Mouse (Mus musculus) bone marrow, adult 2 months (tissue): ENCODE results near the gene Ctnnd1. TPM values are rescaled to one million over a fixed set of nuclear protein-coding genes. Genes with fewer than 3 reads are reported as not detected.

ENCODE experiments used
- H3K27ac ChIP-seq: fragments of 200-500 bp; 2 replicates; pipeline ENCODE4 v1.5.1; 2012; ENCODE audit warnings: low read depth, mild to moderate bottlenecking, control low read depth, inconsistent platforms, low read length; ENCODE audit not compliant: control insufficient read depth, poor library complexity, insufficient read depth
- H3K4me1 ChIP-seq: fragments of 200-500 bp; 2 replicates; pipeline ENCODE4 v1.6.1; 2011; ENCODE audit warnings: low read length; ENCODE audit not compliant: control insufficient read depth, insufficient read depth
- H3K4me3 ChIP-seq: fragments of 200-500 bp; replicated peaks from 2 replicates; pipeline ENCODE3; 2011; ENCODE audit warnings: mild to moderate bottlenecking, low read depth, low read length, control low read depth; ENCODE audit not compliant: control insufficient read depth
- CTCF ChIP-seq: fragments of 200-500 bp; IDR thresholded peaks from 2 replicates; pipeline ENCODE4 v1.5.1; 2011; ENCODE audit warnings: low read length, control low read depth; ENCODE audit not compliant: control insufficient read depth, insufficient read depth
- POLR2A ChIP-seq: fragments of 200-500 bp; IDR thresholded peaks from 2 replicates; pipeline ENCODE4 v1.6.1; 2011; ENCODE audit warnings: low read depth, mild to moderate bottlenecking, control low read depth, low read length, borderline replicate concordance; ENCODE audit not compliant: control insufficient read depth
- WGBS: fragments of 180-500 bp; shearing (Covaris S2); methylation state at CpG from one replicate; pipeline ENCODE4 v1.1.7; 2018; 5-methylcytosine and 5-hydroxymethylcytosine counted together
- polyA plus RNA-seq: library from polyadenylated mRNA; stranded (reverse); fragments of >200 nt; gene quantifications from 2 replicates; pipeline ENCODE4 v1.2.4, GENCODE M21; 2011; ENCODE audit warnings: low replicate concordance; ENCODE audit not compliant: missing spikeins, insufficient read depth, insufficient read length

The Ctnnd1 gene
- polyA plus RNA-seq, 1 experiment = 25.2 TPM

DNA sequence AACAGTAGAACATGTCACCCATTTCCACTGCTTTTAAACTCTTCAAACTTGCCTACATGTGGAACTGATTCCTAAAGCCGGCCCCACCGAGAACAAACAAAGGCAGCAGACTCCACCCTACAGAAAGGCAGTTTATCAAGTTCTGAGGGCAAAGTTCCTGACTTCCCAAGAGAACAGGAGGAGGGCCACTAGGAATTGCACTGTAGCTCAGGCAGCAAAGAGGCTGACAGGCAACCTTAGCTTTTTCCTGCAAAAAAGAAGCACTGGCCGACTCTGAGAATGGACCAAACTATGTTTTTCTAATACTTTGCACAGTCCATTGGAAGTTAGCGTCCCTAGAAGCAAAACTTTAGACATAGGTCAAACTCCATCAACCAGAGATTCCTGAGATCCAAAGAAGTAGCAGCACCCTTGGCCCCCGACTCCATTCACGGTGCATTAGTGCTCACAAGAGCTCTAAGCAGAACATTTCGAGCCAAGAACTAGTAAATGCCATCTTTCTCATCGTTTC lies 14.3 kb downstream of the Ctnnd1 start:
- TF ChIP-seq POLR2A (no peak), CTCF (no peak)
- H3K27ac ChIP-seq = no peak overlapping the region
- no peak overlapping the region for H3K4me3 ChIP-seq
- 83% methylated on average over 8 of the region's 8 CpGs for WGBS
- H3K4me1 ChIP-seq = peaks cover 2% of the 10 kb centered on the region

DNA sequence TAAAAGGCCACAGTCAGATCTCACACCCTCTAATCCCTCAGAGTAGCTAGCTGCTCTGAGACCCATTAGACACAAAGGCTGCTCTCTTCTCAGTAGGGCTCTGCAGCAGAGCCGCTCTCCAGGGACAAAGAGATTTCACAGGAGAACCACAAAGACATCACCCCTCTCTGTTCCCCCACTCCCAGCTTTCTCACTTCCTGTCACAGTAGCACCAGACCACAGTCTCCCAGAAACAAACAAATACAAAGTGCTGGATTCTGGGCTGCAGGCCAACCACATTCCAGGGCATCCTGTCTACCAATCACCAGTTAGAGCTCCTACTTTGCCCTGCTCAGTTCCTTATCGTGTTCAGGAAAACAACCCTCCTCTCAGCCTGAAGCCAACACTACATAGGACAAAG lies 15.0 kb downstream of the Ctnnd1 start:
- TF ChIP-seq CTCF = no peak
- TF ChIP-seq POLR2A = no peak
- Histone ChIP-seq H3K27ac (no peak overlapping the region), H3K4me3 (no peak overlapping the region), H3K4me1 (peaks cover 2% of the 10 kb centered on the region)
- 29% methylated on average over 2 of the region's 2 CpGs for WGBS

DNA sequence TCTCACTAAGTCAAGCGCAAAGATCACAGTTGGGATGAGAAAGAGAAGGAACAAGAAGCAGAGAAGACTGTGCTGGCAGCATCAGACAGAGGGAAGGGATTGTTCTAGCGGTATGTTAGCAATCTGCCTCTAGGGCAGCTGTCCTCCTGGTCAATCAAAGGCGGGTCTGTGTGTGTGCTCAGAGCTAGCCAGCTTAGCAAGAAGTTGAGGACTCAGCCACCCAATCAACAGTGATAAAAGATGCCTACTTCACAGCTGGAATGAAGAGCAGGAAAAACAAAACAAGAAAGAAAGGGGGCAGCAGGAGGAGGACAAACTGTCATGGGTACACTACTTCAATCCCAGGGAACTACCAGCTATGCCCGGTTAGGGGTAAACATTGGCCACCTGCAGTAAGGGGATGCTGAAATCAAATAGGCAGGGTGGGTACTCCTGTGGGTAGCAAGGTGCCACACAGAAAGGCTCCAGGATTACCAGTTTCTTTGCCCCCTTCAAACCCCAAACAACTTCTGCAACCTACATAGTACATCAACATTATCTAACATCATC lies 15.6 kb downstream of the Ctnnd1 start:
- Histone ChIP-seq H3K4me1 (peaks cover 2% of the 10 kb centered on the region), H3K27ac (no peak overlapping the region), H3K4me3 (no peak overlapping the region)
- 63% methylated on average over 4 of the region's 4 CpGs for WGBS
- TF ChIP-seq POLR2A = no peak
- TF ChIP-seq CTCF = no peak

DNA sequence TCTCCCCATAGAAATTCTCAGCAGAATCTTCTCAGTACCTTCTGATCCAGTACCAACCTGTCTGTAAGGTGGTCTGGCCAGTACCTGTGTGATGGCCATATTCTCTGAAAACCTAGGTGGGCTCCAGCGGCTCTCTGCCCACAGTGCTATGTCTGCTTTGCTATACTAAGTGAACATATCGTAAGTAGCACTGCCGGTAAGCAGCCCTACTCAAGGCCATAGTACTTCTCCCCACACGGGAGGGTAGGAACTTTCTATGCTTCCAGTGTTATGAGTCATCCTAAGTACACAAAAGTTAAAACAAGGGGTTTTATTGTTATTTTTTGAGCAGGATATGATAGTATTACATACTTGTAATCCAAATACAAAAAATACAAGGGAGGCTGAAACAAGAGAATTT lies 16.6 kb downstream of the Ctnnd1 start:
- 61% methylated on average over 4 of the region's 4 CpGs for WGBS
- H3K27ac ChIP-seq = no peak overlapping the region
- peaks cover 2% of the 10 kb centered on the region for H3K4me1 ChIP-seq
- H3K4me3 ChIP-seq = no peak overlapping the region
- TF ChIP-seq POLR2A (no peak), CTCF (no peak)

DNA sequence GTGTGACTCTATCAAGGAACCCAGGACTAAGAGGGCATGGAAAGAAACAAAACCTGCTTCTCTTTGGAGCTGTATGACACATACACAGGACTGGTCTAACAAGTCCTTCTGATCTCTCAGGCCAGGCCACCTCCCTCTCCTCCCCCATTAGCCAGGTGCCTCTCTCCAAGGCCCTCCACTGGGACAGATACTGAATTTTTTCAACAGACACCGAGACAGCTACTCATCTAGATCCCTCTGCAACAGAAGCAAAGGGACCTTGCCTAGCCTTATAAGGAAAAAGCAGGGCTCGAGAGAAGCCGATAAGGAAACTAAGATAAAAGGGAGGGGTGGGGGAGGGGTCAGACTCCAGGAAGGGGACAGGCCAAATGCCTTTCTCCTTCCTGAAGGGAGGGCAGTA lies 17.6 kb downstream of the Ctnnd1 start:
- TF ChIP-seq CTCF (no peak), POLR2A (no peak)
- Histone ChIP-seq H3K4me3 (no peak overlapping the region), H3K4me1 (peaks cover 2% of the 10 kb centered on the region), H3K27ac (no peak overlapping the region)
- WGBS = 9% methylated on average over 3 of the region's 3 CpGs

DNA sequence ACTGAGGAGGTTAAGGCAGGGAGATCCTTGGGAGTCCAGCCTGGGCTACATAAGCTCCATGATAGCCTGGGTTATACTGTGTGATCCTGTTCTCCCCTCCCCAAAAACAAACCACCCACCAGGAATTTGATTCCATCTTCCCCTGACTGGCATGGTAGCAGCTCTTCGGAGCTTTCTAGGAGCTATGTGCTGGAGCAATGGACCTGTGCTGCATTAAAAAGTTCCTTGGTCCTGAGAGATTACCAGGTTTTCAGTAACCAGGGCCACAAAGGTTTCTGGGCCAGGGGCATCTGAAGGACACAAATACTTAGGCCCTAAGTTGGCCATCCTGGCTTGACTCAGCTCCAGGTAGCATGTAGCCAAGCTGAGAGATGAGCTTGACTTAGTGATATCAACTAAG lies 18.6 kb downstream of the Ctnnd1 start:
- TF ChIP-seq POLR2A = no peak
- no peak for TF ChIP-seq CTCF
- peaks cover 2% of the 10 kb centered on the region for H3K4me1 ChIP-seq
- WGBS = 91% methylated on average over 1 of the region's 1 CpGs
- H3K4me3 ChIP-seq = no peak overlapping the region
- no peak overlapping the region for H3K27ac ChIP-seq

DNA sequence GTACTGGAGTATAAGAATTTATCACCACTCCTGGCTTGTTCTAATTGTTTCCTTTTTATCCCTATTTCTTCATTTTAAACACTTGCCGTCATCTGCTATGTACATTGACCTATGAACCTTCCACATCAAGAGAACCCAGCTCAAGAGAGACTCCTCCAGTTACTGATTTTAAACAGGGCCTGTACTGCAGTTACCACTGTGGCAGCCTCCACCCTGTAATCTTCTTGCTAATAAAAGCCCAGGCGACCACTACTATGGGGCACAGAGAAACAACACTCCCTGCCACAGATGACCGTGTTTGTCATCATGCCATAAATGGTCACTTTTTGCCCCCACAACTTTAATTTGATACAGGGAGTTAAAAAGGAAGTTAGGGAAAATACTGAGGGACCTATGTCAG lies 23.5 kb downstream of the Ctnnd1 start:
- WGBS = 76% methylated on average over 3 of the region's 3 CpGs
- no peak for TF ChIP-seq CTCF
- TF ChIP-seq POLR2A = no peak
- Histone ChIP-seq H3K4me3 (no peak overlapping the region), H3K27ac (no peak overlapping the region), H3K4me1 (peaks cover 1% of the 10 kb centered on the region)

DNA sequence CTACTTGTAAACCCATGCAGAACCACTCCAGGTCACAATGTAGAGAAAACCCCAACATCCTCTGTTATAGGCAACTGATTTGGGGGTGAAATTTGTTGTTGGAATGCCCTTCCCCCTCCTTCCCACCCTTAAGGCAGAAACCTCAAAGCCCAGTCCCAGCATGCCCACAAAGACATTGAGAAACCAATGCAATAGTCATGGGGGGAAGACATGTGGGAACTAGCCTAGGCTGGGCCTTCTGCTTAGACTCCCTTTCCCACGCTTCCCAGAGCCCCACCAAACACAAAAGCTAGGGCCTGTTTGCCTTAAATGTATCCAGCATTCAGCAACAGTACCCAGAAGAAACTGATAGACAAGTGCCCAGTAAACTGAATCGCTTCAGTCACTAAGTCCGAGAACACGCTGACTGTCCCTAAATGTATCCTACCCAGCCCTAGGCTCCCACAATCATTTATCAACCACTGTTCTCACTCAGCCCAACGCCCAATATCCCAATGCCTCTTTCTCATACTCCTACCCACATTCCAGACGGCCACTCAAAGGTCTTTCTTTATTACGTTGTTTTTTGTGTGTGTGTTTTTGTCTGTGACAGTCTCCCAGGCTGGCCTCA lies 24.1 kb downstream of the Ctnnd1 start:
- no peak for TF ChIP-seq CTCF
- TF ChIP-seq POLR2A = no peak
- no peak overlapping the region for H3K4me3 ChIP-seq
- 79% methylated on average over 7 of the region's 7 CpGs for WGBS
- peaks cover 1% of the 10 kb centered on the region for H3K4me1 ChIP-seq
- no peak overlapping the region for H3K27ac ChIP-seq
